Mouse (Mus musculus): ENCODE measurements at regions not wholly inside any gene's neighbourhood (a gene's known extent, or its start where the extent isn't known, plus 50 kb on each side); places are given as distances from the start of the nearest gene placed in this dataset.

GRCm38 (mm10) chr8:81097076-81097819, 82.5 kb upstream of the Usp38 start:
- no peak overlapping the region for H3K27ac ChIP-seq (ENCODE audit: low read depth, low read length)
- DNase-seq (ENCODE audit: low spot score) (no peak), ATAC-seq (no peak)
- H3K36me3 ChIP-seq (ENCODE audit: control insufficient read depth, insufficient read depth, low read length): no peaks in the 10 kb centered on the region
- H3K4me3 ChIP-seq (ENCODE audit: low read depth, low read length): no peak overlapping the region
- no peak overlapping the region for H3K4me2 ChIP-seq (ENCODE audit: low read length)
- H3K9ac ChIP-seq (ENCODE audit: low read length): no peak overlapping the region
- WGBS: 65% methylated on average over 9 of the region's 9 CpGs
- H3K9me3 ChIP-seq (replicated peaks; ENCODE audit: control insufficient read depth, low read length): no peaks in the 10 kb centered on the region
- H3K27me3 ChIP-seq (replicated peaks; ENCODE audit: control insufficient read depth, insufficient read depth, low read length): no peaks in the 10 kb centered on the region
- no peaks in the 10 kb centered on the region for H3K4me1 ChIP-seq (ENCODE audit: control insufficient read depth, insufficient read depth, low read length)

GRCm38 (mm10) chr8:81095237-81095636, 80.5 kb upstream of the Usp38 start:
- Histone ChIP-seq H3K9ac (ENCODE audit: low read length) (no peak overlapping the region), H3K27ac (ENCODE audit: low read depth, low read length) (no peak overlapping the region), H3K4me2 (ENCODE audit: low read length) (no peak overlapping the region), H3K4me1 (ENCODE audit: control insufficient read depth, insufficient read depth, low read length) (no peaks in the 10 kb centered on the region), H3K4me3 (ENCODE audit: low read depth, low read length) (no peak overlapping the region), H3K36me3 (ENCODE audit: control insufficient read depth, insufficient read depth, low read length) (no peaks in the 10 kb centered on the region), H3K27me3 (replicated peaks; ENCODE audit: control insufficient read depth, insufficient read depth, low read length) (no peaks in the 10 kb centered on the region), H3K9me3 (replicated peaks; ENCODE audit: control insufficient read depth, low read length) (no peaks in the 10 kb centered on the region)
- ATAC-seq: no peak
- DNase-seq (ENCODE audit: low spot score): no peak
- 88% methylated on average over 2 of the region's 2 CpGs for WGBS

GRCm38 (mm10) chr8:81080865-81081637, 66.3 kb upstream of the Usp38 start:
- H3K4me3 ChIP-seq (ENCODE audit: low read depth, low read length): no peak overlapping the region
- no peak for DNase-seq (ENCODE audit: low spot score)
- no peaks in the 10 kb centered on the region for H3K9me3 ChIP-seq (replicated peaks; ENCODE audit: control insufficient read depth, low read length)
- H3K36me3 ChIP-seq (ENCODE audit: control insufficient read depth, insufficient read depth, low read length): no peaks in the 10 kb centered on the region
- no peaks in the 10 kb centered on the region for H3K4me1 ChIP-seq (ENCODE audit: control insufficient read depth, insufficient read depth, low read length)
- WGBS: 72% methylated on average over 12 of the region's 12 CpGs
- H3K27me3 ChIP-seq (replicated peaks; ENCODE audit: control insufficient read depth, insufficient read depth, low read length): no peaks in the 10 kb centered on the region
- ATAC-seq: no peak
- H3K27ac ChIP-seq (ENCODE audit: low read depth, low read length): no peak overlapping the region
- no peak overlapping the region for H3K9ac ChIP-seq (ENCODE audit: low read length)
- no peak overlapping the region for H3K4me2 ChIP-seq (ENCODE audit: low read length)

GRCm38 (mm10) chr8:81079887-81080300, 65.2 kb upstream of the Usp38 start:
- Histone ChIP-seq H3K27me3 (replicated peaks; ENCODE audit: control insufficient read depth, insufficient read depth, low read length) (no peaks in the 10 kb centered on the region), H3K9me3 (replicated peaks; ENCODE audit: control insufficient read depth, low read length) (no peaks in the 10 kb centered on the region), H3K36me3 (ENCODE audit: control insufficient read depth, insufficient read depth, low read length) (no peaks in the 10 kb centered on the region), H3K9ac (ENCODE audit: low read length) (no peak overlapping the region), H3K4me3 (ENCODE audit: low read depth, low read length) (no peak overlapping the region), H3K27ac (ENCODE audit: low read depth, low read length) (no peak overlapping the region), H3K4me1 (ENCODE audit: control insufficient read depth, insufficient read depth, low read length) (no peaks in the 10 kb centered on the region), H3K4me2 (ENCODE audit: low read length) (no peak overlapping the region)
- no peak for DNase-seq (ENCODE audit: low spot score)
- WGBS: 92% methylated on average over 8 of the region's 8 CpGs
- no peak for ATAC-seq

GRCm38 (mm10) chr8:81069080-81069840, 54.5 kb upstream of the Usp38 start:
- Histone ChIP-seq H3K27me3 (replicated peaks; ENCODE audit: control insufficient read depth, insufficient read depth, low read length) (no peaks in the 10 kb centered on the region), H3K9me3 (replicated peaks; ENCODE audit: control insufficient read depth, low read length) (no peaks in the 10 kb centered on the region), H3K4me1 (ENCODE audit: control insufficient read depth, insufficient read depth, low read length) (no peaks in the 10 kb centered on the region), H3K4me3 (ENCODE audit: low read depth, low read length) (no peak overlapping the region), H3K36me3 (ENCODE audit: control insufficient read depth, insufficient read depth, low read length) (no peaks in the 10 kb centered on the region), H3K9ac (ENCODE audit: low read length) (no peak overlapping the region), H3K27ac (ENCODE audit: low read depth, low read length) (no peak overlapping the region), H3K4me2 (ENCODE audit: low read length) (no peak overlapping the region)
- DNase-seq (ENCODE audit: low spot score): peak; percentile 37
- WGBS: 75% methylated on average over 5 of the region's 5 CpGs
- ATAC-seq: no peak

- no peaks in the 10 kb centered on the region for H3K4me1 ChIP-seq (ENCODE audit: control insufficient read depth, insufficient read depth, low read length)
- H3K4me3 ChIP-seq (ENCODE audit: low read depth, low read length): no peak overlapping the region
- H3K36me3 ChIP-seq (ENCODE audit: control insufficient read depth, insufficient read depth, low read length): no peaks in the 10 kb centered on the region
- 82% methylated on average over 3 of the region's 3 CpGs for WGBS
- no peaks in the 10 kb centered on the region for H3K9me3 ChIP-seq (replicated peaks; ENCODE audit: control insufficient read depth, low read length)
- H3K27ac ChIP-seq (ENCODE audit: low read depth, low read length): no peak overlapping the region
- H3K9ac ChIP-seq (ENCODE audit: low read length): no peak overlapping the region
- DNase-seq (ENCODE audit: low spot score) (no peak), ATAC-seq (no peak)
- H3K27me3 ChIP-seq (replicated peaks; ENCODE audit: control insufficient read depth, insufficient read depth, low read length): no peaks in the 10 kb centered on the region
- no peak overlapping the region for H3K4me2 ChIP-seq (ENCODE audit: low read length)
Observed at GRCm38 (mm10) chr8:81068519-81068918, 53.8 kb upstream of the Usp38 start.

GRCm38 (mm10) chr8:81066765-81067164, 52.0 kb upstream of the Usp38 start:
- Histone ChIP-seq H3K9ac (ENCODE audit: low read length) (no peak overlapping the region), H3K9me3 (replicated peaks; ENCODE audit: control insufficient read depth, low read length) (no peaks in the 10 kb centered on the region), H3K4me3 (ENCODE audit: low read depth, low read length) (no peak overlapping the region), H3K36me3 (ENCODE audit: control insufficient read depth, insufficient read depth, low read length) (no peaks in the 10 kb centered on the region), H3K27ac (ENCODE audit: low read depth, low read length) (no peak overlapping the region), H3K4me1 (ENCODE audit: control insufficient read depth, insufficient read depth, low read length) (no peaks in the 10 kb centered on the region), H3K4me2 (ENCODE audit: low read length) (no peak overlapping the region), H3K27me3 (replicated peaks; ENCODE audit: control insufficient read depth, insufficient read depth, low read length) (no peaks in the 10 kb centered on the region)
- DNase-seq (ENCODE audit: low spot score) (no peak), ATAC-seq (no peak)
- WGBS: 84% methylated on average over 2 of the region's 2 CpGs
